Comparison of ENCODE assay signal across 12 mouse cellular contexts in the genomic region with DNA sequence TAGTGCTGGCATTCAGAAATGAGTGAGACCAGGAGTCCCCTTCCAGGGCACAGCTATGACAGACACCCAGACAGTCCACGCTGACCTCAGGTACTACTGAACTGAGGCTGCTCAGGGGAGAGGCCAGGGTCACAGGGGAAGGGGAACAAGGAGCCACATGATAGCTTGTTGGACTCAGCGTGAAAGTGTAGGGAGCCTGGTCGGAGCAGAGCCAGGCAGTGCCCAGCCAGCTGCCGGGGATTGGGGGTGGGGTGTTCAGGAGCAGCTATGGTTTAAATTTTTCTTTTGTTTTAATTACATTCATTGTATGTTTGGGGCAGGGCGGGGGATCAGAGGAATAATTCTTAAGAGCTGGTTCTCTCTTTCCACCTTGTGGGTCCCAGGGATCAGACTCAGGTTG.
DNase-seq lines count a peak whose midpoint lies in the region; ATAC-seq and TF ChIP-seq lines count a peak whose summit lies in the region.
"Had no signal": no experiment of that assay in that cellular context is flagged by ENCODE, and none has a peak within 500 bp of the region (broad histone marks: within the 10 kb centered on the region; RNA-seq: fewer than 3 reads in every experiment).

No protein-coding gene starts in this region.

- H3K27me3 ChIP-seq in heart, embryonic 10.5 days (ENCODE audit: insufficient read depth, poor library complexity, severe bottlenecking): no peaks in the 10 kb centered on the region
- H3K27me3 ChIP-seq in heart, adult 2 months (ENCODE audit: control insufficient read depth, insufficient read depth, low read length): no peaks in the 10 kb centered on the region
- no peaks in the 10 kb centered on the region for H3K27me3 ChIP-seq in hindbrain, embryonic 15.5 days
- no peaks in the 10 kb centered on the region for H3K27me3 ChIP-seq in hindbrain, embryonic 11.5 days (ENCODE audit: control insufficient read depth, insufficient read depth, low read length)
- no peaks in the 10 kb centered on the region for H3K27me3 ChIP-seq in limb, embryonic 10.5 days (ENCODE audit: low read depth, poor library complexity, severe bottlenecking)
- H3K27me3 ChIP-seq: liver, embryonic 13.5 days had no signal

- TF ChIP-seq EP300 in heart, adult 2 months (IDR thresholded peaks at IDR 0.05; ENCODE audit: insufficient read depth, low read depth, low read length): no peak

- H3K27ac ChIP-seq in heart, embryonic 10.5 days: peak overlapping the region; percentile 79
- no peak overlapping the region for H3K27ac ChIP-seq in heart, adult 2 months
- peak overlapping the region; percentile 41 for H3K27ac ChIP-seq in hindbrain, embryonic 15.5 days (replicated peaks)
- H3K27ac ChIP-seq in hindbrain, embryonic 11.5 days (ENCODE audit: low read depth, low read length): no peak overlapping the region
- peak overlapping the region; percentile 70; the same call in 1 of the 2 replicates for H3K27ac ChIP-seq in limb, embryonic 10.5 days
- H3K27ac ChIP-seq: liver, embryonic 13.5 days had no signal

- no peaks in the 10 kb centered on the region for H3K9me3 ChIP-seq in heart, embryonic 10.5 days
- no peaks in the 10 kb centered on the region for H3K9me3 ChIP-seq in hindbrain, embryonic 15.5 days
- H3K9me3 ChIP-seq in hindbrain, embryonic 11.5 days (ENCODE audit: control insufficient read depth, low read length): no peaks in the 10 kb centered on the region
- no peaks in the 10 kb centered on the region for H3K9me3 ChIP-seq in limb, embryonic 10.5 days (replicated peaks)
- H3K9me3 ChIP-seq: liver, embryonic 13.5 days had no signal

- WGBS in heart, embryonic 10.5 days: 66% methylated on average over 5 of the region's 5 CpGs
- WGBS in heart, adult 2 months: 72% methylated on average over 5 of the region's 5 CpGs
- 76% methylated on average over 5 of the region's 5 CpGs for WGBS in hindbrain, embryonic 15.5 days
- WGBS in hindbrain, embryonic 11.5 days: 75% methylated on average over 5 of the region's 5 CpGs
- WGBS in limb, embryonic 10.5 days: 71% methylated on average over 5 of the region's 5 CpGs

- no peak for TF ChIP-seq POLR2A in heart, adult 2 months (IDR thresholded peaks at IDR 0.05; ENCODE audit: insufficient read depth, low read depth, low read length)
- TF ChIP-seq POLR2A in brain, embryonic 14.5 days (IDR thresholded peaks at IDR 0.05; ENCODE audit: borderline replicate concordance, extremely low read depth, insufficient read depth, insufficient read length, poor library complexity, severe bottlenecking): no peak

- no peak overlapping the region for H3K4me3 ChIP-seq in heart, embryonic 10.5 days
- H3K4me3 ChIP-seq in heart, adult 2 months: no peak overlapping the region
- H3K4me3 ChIP-seq in hindbrain, embryonic 15.5 days: no peak overlapping the region
- H3K4me3 ChIP-seq in hindbrain, embryonic 11.5 days (ENCODE audit: low read depth, low read length): no peak overlapping the region
- no peak overlapping the region for H3K4me3 ChIP-seq in limb, embryonic 10.5 days
- H3K4me3 ChIP-seq: liver, embryonic 13.5 days had no signal

- intact Hi-C loops in heart, adult 2 months (cut with DNase I): no loop called here

- ATAC-seq in hindbrain, embryonic 15.5 days (ENCODE audit: low FRiP score, low read depth): no peak
- ATAC-seq in hindbrain, embryonic 11.5 days (ENCODE audit: low FRiP score): no peak

- no peak overlapping the region for H3K4me2 ChIP-seq in hindbrain, embryonic 15.5 days
- no peak overlapping the region for H3K4me2 ChIP-seq in hindbrain, embryonic 11.5 days (replicated peaks; ENCODE audit: low read depth, low read length)
- H3K4me2 ChIP-seq: liver, embryonic 13.5 days had no signal

- TF ChIP-seq CTCF in heart, adult 2 months (IDR thresholded peaks at IDR 0.05): no peak
- no peak for TF ChIP-seq CTCF in brain, embryonic 14.5 days (IDR thresholded peaks at IDR 0.05; ENCODE audit: borderline replicate concordance, extremely low read depth, insufficient read depth, insufficient read length)

- H3K4me1 ChIP-seq in heart, embryonic 10.5 days: peaks cover 71% of the 10 kb centered on the region
- peaks cover 2% of the 10 kb centered on the region; the same call in 1 of the 2 replicates for H3K4me1 ChIP-seq in heart, adult 2 months (ENCODE audit: control insufficient read depth, insufficient read depth, low read length)
- H3K4me1 ChIP-seq in hindbrain, embryonic 15.5 days (replicated peaks): peaks cover 24% of the 10 kb centered on the region
- no peaks in the 10 kb centered on the region for H3K4me1 ChIP-seq in hindbrain, embryonic 11.5 days (replicated peaks; ENCODE audit: control insufficient read depth, insufficient read depth, low read length)
- H3K4me1 ChIP-seq in limb, embryonic 10.5 days: peaks cover 39% of the 10 kb centered on the region

- no peaks in the 10 kb centered on the region for H3K79me2 ChIP-seq in heart, adult 2 months (replicated peaks; ENCODE audit: control insufficient read depth, insufficient read depth, low read length)

- H3K9ac ChIP-seq in heart, adult 2 months (ENCODE audit: low read depth, low read length): no peak overlapping the region
- H3K9ac ChIP-seq in hindbrain, embryonic 15.5 days: no peak overlapping the region
- no peak overlapping the region for H3K9ac ChIP-seq in hindbrain, embryonic 11.5 days (ENCODE audit: low read depth, low read length)
- H3K9ac ChIP-seq: liver, embryonic 13.5 days had no signal

- no peak for DNase-seq in heart, embryonic 10.5 days (ENCODE audit: low spot score)
- DNase-seq in heart, adult 2 months: no peak
- no peak for DNase-seq in hindbrain, embryonic 11.5 days (ENCODE audit: low spot score)
- peak; percentile 37 for DNase-seq in brain, embryonic 14.5 days (ENCODE audit: low read depth)
- no peak for DNase-seq in limb, embryonic 10.5 days (ENCODE audit: low spot score)
- no peak for DNase-seq in cerebellum, adult 9-11 months
- DNase-seq in liver: no peak
- DNase-seq: cerebellum, adult 8-10 months; embryo, embryonic 11 days; gastrocnemius, postnatal 36 days; liver, embryonic 13.5 days had no signal

- H3K36me3 ChIP-seq in heart, embryonic 10.5 days: 0 out of 2 replicates have a peak, but pooled peaks cover 2% of the 10 kb centered on the region
- H3K36me3 ChIP-seq in heart, adult 2 months (ENCODE audit: control insufficient read depth, insufficient read depth, low read length): no peaks in the 10 kb centered on the region
- no peaks in the 10 kb centered on the region for H3K36me3 ChIP-seq in hindbrain, embryonic 15.5 days
- no peaks in the 10 kb centered on the region for H3K36me3 ChIP-seq in hindbrain, embryonic 11.5 days (ENCODE audit: control insufficient read depth, insufficient read depth, low read length)
- H3K36me3 ChIP-seq in limb, embryonic 10.5 days: peaks cover 14% of the 10 kb centered on the region
- H3K36me3 ChIP-seq: liver, embryonic 13.5 days had no signal

Comparison
In these comparisons a context has a peak if more than half of its experiments do, and no peak if none do; other contexts are left out.
1. H3K27ac ChIP-seq: peak in heart, embryonic 10.5 days (single experiment), hindbrain, embryonic 15.5 days (single experiment) and limb, embryonic 10.5 days (single experiment); none in heart, adult 2 months (single experiment) and hindbrain, embryonic 11.5 days (single experiment).